Mouse (Mus musculus): ENCODE data around the gene Krtap3-2. TPM values are rescaled to one million over a fixed set of nuclear protein-coding genes. Genes with fewer than 3 reads are reported as not detected.

Gene Krtap3-2
- polyA plus RNA-seq, 2 experiments = not detected

- WGBS (ENCODE audit: insufficient replicate concordance) = 64% methylated on average over 5 of the region's 5 CpGs
- H3K4me3 ChIP-seq (ENCODE audit: insufficient read depth in 1 of 2, low read depth in 2 of 2, low read length in 2 of 2) = no peak within 1 kb of the TSS
- no peaks in the 10 kb centered on the region for H3K4me1 ChIP-seq (replicated peaks; ENCODE audit: control insufficient read depth in 2 of 2, insufficient read depth in 2 of 2, low read length in 1 of 2)
- DNase-seq (ENCODE audit: low read depth in 3 of 3, low spot score in 3 of 3) (no peak), ATAC-seq (ENCODE audit: insufficient read depth) (no peak)
- TF ChIP-seq EP300 (IDR thresholded peaks at IDR 0.05; ENCODE audit: low read depth) = no peak
- no peak for TF ChIP-seq CTCF (IDR thresholded peaks at IDR 0.05; ENCODE audit: low read depth)
- H3K27me3 ChIP-seq (ENCODE audit: control insufficient read depth, insufficient read depth, low read length) = no peaks in the 10 kb centered on the region
- H3K36me3 ChIP-seq (replicated peaks; ENCODE audit: control insufficient read depth, insufficient read depth, low read depth) = no peaks in the 10 kb centered on the region
- H3K9ac ChIP-seq (replicated peaks) = no peak within 1 kb of the TSS
- no peak within 1 kb of the TSS for H3K27ac ChIP-seq
- H3K4me2 ChIP-seq (ENCODE audit: low read depth) = no peak within 1 kb of the TSS
- H3K9me3 ChIP-seq (ENCODE audit: control insufficient read depth, low read length) = no peaks in the 10 kb centered on the region
Measured at GRCm38 (mm10) chr11:99583245-99583704, 26.6 kb upstream of the Krtap3-2 start, which contains the start of gene Krtap1-4. Gene Krtap1-4 (minus strand): TSS chr11:99583654.

GRCm38 (mm10) chr11:99581564-99581963 lies 24.9 kb upstream of the Krtap3-2 start:
- no peak for DNase-seq (ENCODE audit: low read depth in 3 of 3, low spot score in 3 of 3)
- WGBS (ENCODE audit: insufficient replicate concordance) = 64% methylated on average over 6 of the region's 6 CpGs
- Histone ChIP-seq H3K4me1 (replicated peaks; ENCODE audit: control insufficient read depth in 2 of 2, insufficient read depth in 2 of 2, low read length in 1 of 2) (no peaks in the 10 kb centered on the region), H3K9me3 (ENCODE audit: control insufficient read depth, low read length) (no peaks in the 10 kb centered on the region), H3K9ac (replicated peaks) (no peak overlapping the region), H3K4me3 (ENCODE audit: insufficient read depth in 1 of 2, low read depth in 2 of 2, low read length in 2 of 2) (no peak overlapping the region), H3K27me3 (ENCODE audit: control insufficient read depth, insufficient read depth, low read length) (no peaks in the 10 kb centered on the region), H3K4me2 (ENCODE audit: low read depth) (no peak overlapping the region), H3K27ac (no peak overlapping the region), H3K36me3 (replicated peaks; ENCODE audit: control insufficient read depth, insufficient read depth, low read depth) (no peaks in the 10 kb centered on the region)
- no peak for ATAC-seq (ENCODE audit: insufficient read depth)
- TF ChIP-seq CTCF (IDR thresholded peaks at IDR 0.05; ENCODE audit: low read depth) (no peak), EP300 (IDR thresholded peaks at IDR 0.05; ENCODE audit: low read depth) (no peak)

GRCm38 (mm10) chr11:99581051-99581450 lies 24.4 kb upstream of the Krtap3-2 start:
- Histone ChIP-seq H3K9me3 (ENCODE audit: control insufficient read depth, low read length) (no peaks in the 10 kb centered on the region), H3K36me3 (replicated peaks; ENCODE audit: control insufficient read depth, insufficient read depth, low read depth) (no peaks in the 10 kb centered on the region), H3K4me3 (ENCODE audit: insufficient read depth in 1 of 2, low read depth in 2 of 2, low read length in 2 of 2) (no peak overlapping the region), H3K9ac (replicated peaks) (no peak overlapping the region), H3K4me2 (ENCODE audit: low read depth) (no peak overlapping the region), H3K27ac (no peak overlapping the region), H3K27me3 (ENCODE audit: control insufficient read depth, insufficient read depth, low read length) (no peaks in the 10 kb centered on the region), H3K4me1 (replicated peaks; ENCODE audit: control insufficient read depth in 2 of 2, insufficient read depth in 2 of 2, low read length in 1 of 2) (no peaks in the 10 kb centered on the region)
- DNase-seq (ENCODE audit: low read depth in 3 of 3, low spot score in 3 of 3) (no peak), ATAC-seq (ENCODE audit: insufficient read depth) (no peak)
- no peak for TF ChIP-seq EP300 (IDR thresholded peaks at IDR 0.05; ENCODE audit: low read depth)
- no peak for TF ChIP-seq CTCF (IDR thresholded peaks at IDR 0.05; ENCODE audit: low read depth)
- 74% methylated on average over 5 of the region's 5 CpGs for WGBS (ENCODE audit: insufficient replicate concordance)

GRCm38 (mm10) chr11:99580636-99581035 lies 24.0 kb upstream of the Krtap3-2 start, which contains the start of gene Krtap1-5:
Gene Krtap1-5 (minus strand): TSS chr11:99581016.
- WGBS (ENCODE audit: insufficient replicate concordance) = 65% methylated on average over 6 of the region's 6 CpGs
- TF ChIP-seq CTCF (IDR thresholded peaks at IDR 0.05; ENCODE audit: low read depth) (no peak), EP300 (IDR thresholded peaks at IDR 0.05; ENCODE audit: low read depth) (no peak)
- Histone ChIP-seq H3K4me3 (ENCODE audit: insufficient read depth in 1 of 2, low read depth in 2 of 2, low read length in 2 of 2) (no peak within 1 kb of the TSS), H3K9me3 (ENCODE audit: control insufficient read depth, low read length) (no peaks in the 10 kb centered on the region), H3K27ac (no peak within 1 kb of the TSS), H3K9ac (replicated peaks) (no peak within 1 kb of the TSS), H3K36me3 (replicated peaks; ENCODE audit: control insufficient read depth, insufficient read depth, low read depth) (no peaks in the 10 kb centered on the region), H3K4me2 (ENCODE audit: low read depth) (no peak within 1 kb of the TSS), H3K4me1 (replicated peaks; ENCODE audit: control insufficient read depth in 2 of 2, insufficient read depth in 2 of 2, low read length in 1 of 2) (no peaks in the 10 kb centered on the region), H3K27me3 (ENCODE audit: control insufficient read depth, insufficient read depth, low read length) (no peaks in the 10 kb centered on the region)
- no peak for ATAC-seq (ENCODE audit: insufficient read depth)
- DNase-seq (ENCODE audit: low read depth in 3 of 3, low spot score in 3 of 3) = no peak

GRCm38 (mm10) chr11:99574106-99574505 lies 17.5 kb upstream of the Krtap3-2 start:
- Histone ChIP-seq H3K4me1 (replicated peaks; ENCODE audit: control insufficient read depth in 2 of 2, insufficient read depth in 2 of 2, low read length in 1 of 2) (no peaks in the 10 kb centered on the region), H3K4me2 (ENCODE audit: low read depth) (no peak overlapping the region), H3K9me3 (ENCODE audit: control insufficient read depth, low read length) (no peaks in the 10 kb centered on the region), H3K4me3 (ENCODE audit: insufficient read depth in 1 of 2, low read depth in 2 of 2, low read length in 2 of 2) (no peak overlapping the region), H3K36me3 (replicated peaks; ENCODE audit: control insufficient read depth, insufficient read depth, low read depth) (no peaks in the 10 kb centered on the region), H3K9ac (replicated peaks) (no peak overlapping the region), H3K27me3 (ENCODE audit: control insufficient read depth, insufficient read depth, low read length) (no peaks in the 10 kb centered on the region), H3K27ac (no peak overlapping the region)
- WGBS (ENCODE audit: insufficient replicate concordance) = 3% methylated on average over 7 of the region's 7 CpGs
- DNase-seq (ENCODE audit: low read depth in 3 of 3, low spot score in 3 of 3) = peak in 2 of 3 experiments; percentile 3 to 7
- no peak for TF ChIP-seq EP300 (IDR thresholded peaks at IDR 0.05; ENCODE audit: low read depth)
- TF ChIP-seq CTCF (IDR thresholded peaks at IDR 0.05; ENCODE audit: low read depth) = peak; percentile 81
- no peak for ATAC-seq (ENCODE audit: insufficient read depth)
